Mouse (Mus musculus) hindbrain, embryonic 12.5 days (tissue): ENCODE measurements around the gene Daam1. TPM values are rescaled to one million over a fixed set of nuclear protein-coding genes. Genes with fewer than 3 reads are reported as not detected.

Experiments used
- ATAC-seq: fragments of 200-750 bp; cut with Nextera tagmentation; 2 replicates; pipeline ENCODE4 v1.8.0; 2017; ENCODE audit warnings: moderate TSS enrichment; ENCODE audit not compliant: low FRiP score
- H3K27ac ChIP-seq: fragments of 300-500 bp; sonication (generic); 2 replicates; pipeline ENCODE4 v1.5.1; 2016; ENCODE audit warnings: mild to moderate bottlenecking
- H3K27me3 ChIP-seq: fragments of 300-500 bp; sonication (generic); 2 replicates; pipeline ENCODE4 v1.6.1; 2016; ENCODE audit warnings: mild to moderate bottlenecking
- H3K36me3 ChIP-seq: fragments of 300-500 bp; sonication (generic); 2 replicates; pipeline ENCODE4 v1.6.1; 2016; ENCODE audit warnings: mild to moderate bottlenecking
- H3K4me1 ChIP-seq: fragments of 300-500 bp; sonication (generic); 2 replicates; pipeline ENCODE4 v1.6.1; 2016
- H3K4me2 ChIP-seq: fragments of 300-500 bp; sonication (generic); replicated peaks from 2 replicates; pipeline ENCODE4 v1.6.1; 2016; ENCODE audit warnings: mild to moderate bottlenecking
- H3K4me3 ChIP-seq: fragments of 300-500 bp; sonication (generic); 2 replicates; pipeline ENCODE4 v1.5.1; 2016; ENCODE audit warnings: mild to moderate bottlenecking
- H3K9ac ChIP-seq: fragments of 300-500 bp; sonication (generic); 2 replicates; pipeline ENCODE4 v1.6.1; 2016; ENCODE audit warnings: mild to moderate bottlenecking, moderate library complexity
- H3K9me3 ChIP-seq: fragments of 300-500 bp; sonication (generic); replicated peaks from 2 replicates; pipeline ENCODE4 v1.6.1; 2016; ENCODE audit warnings: mild to moderate bottlenecking
- WGBS: fragments of 180-500 bp; shearing (Covaris S2); methylation state at CpG from one replicate; pipeline ENCODE4 v1.1.7; 2016; 5-methylcytosine and 5-hydroxymethylcytosine counted together
- polyA plus RNA-seq: library from polyadenylated mRNA; unstranded; fragments of >200 nt; fragmentation: Nextera tagmentation; extraction: Ambion mirVana; gene quantifications from 2 replicates; pipeline ENCODE4 v1.2.1, GENCODE M21; 2016

Daam1 gene
- polyA plus RNA-seq, 1 experiment from 2014 or later: 19.3 TPM

GRCm38 (mm10) chr12:72038866-72039265, 208.0 kb downstream of the Daam1 start:
- no peaks in the 10 kb centered on the region for H3K36me3 ChIP-seq
- H3K9ac ChIP-seq: no peak overlapping the region
- H3K4me1 ChIP-seq: no peaks in the 10 kb centered on the region
- H3K27ac ChIP-seq: no peak overlapping the region
- 47% methylated on average over 2 of the region's 2 CpGs for WGBS
- H3K4me3 ChIP-seq: no peak overlapping the region
- no peak overlapping the region for H3K4me2 ChIP-seq
- no peaks in the 10 kb centered on the region for H3K27me3 ChIP-seq
- H3K9me3 ChIP-seq: no peaks in the 10 kb centered on the region
- no peak for ATAC-seq

- H3K9ac ChIP-seq: no peak overlapping the region
- no peak overlapping the region for H3K27ac ChIP-seq
- H3K4me2 ChIP-seq: no peak overlapping the region
- H3K4me1 ChIP-seq: no peaks in the 10 kb centered on the region
- H3K27me3 ChIP-seq: no peaks in the 10 kb centered on the region
- 80% methylated on average over 8 of the region's 8 CpGs for WGBS
- ATAC-seq: no peak
- H3K9me3 ChIP-seq: no peaks in the 10 kb centered on the region
- no peaks in the 10 kb centered on the region for H3K36me3 ChIP-seq
- no peak overlapping the region for H3K4me3 ChIP-seq
Observed at GRCm38 (mm10) chr12:72039501-72039900, 208.6 kb downstream of the Daam1 start.

- no peak for ATAC-seq
- no peaks in the 10 kb centered on the region for H3K27me3 ChIP-seq
- WGBS: 91% methylated on average over 3 of the region's 3 CpGs
Observed at GRCm38 (mm10) chr12:72041238-72041637, 210.4 kb downstream of the Daam1 start.

More at GRCm38 (mm10) chr12:72041238-72041637, 210.4 kb downstream of the Daam1 start:
- Histone ChIP-seq H3K27ac (no peak overlapping the region), H3K4me2 (no peak overlapping the region), H3K4me3 (no peak overlapping the region), H3K36me3 (no peaks in the 10 kb centered on the region), H3K4me1 (no peaks in the 10 kb centered on the region), H3K9me3 (no peaks in the 10 kb centered on the region), H3K9ac (no peak overlapping the region)

Other genes starting within 250 kb of the Daam1 start
- gene Gpr135, start 240.0 kb downstream of the Daam1 start, polyA plus RNA-seq: 1.7 and 2.2 TPM in 2 replicates